Mouse (Mus musculus) MEL (cell line): ENCODE measurements around the gene Efna5. TPM values are rescaled to one million over a fixed set of nuclear protein-coding genes. Genes with fewer than 3 reads are reported as not detected.

Experiments used
- DNase-seq: peaks from one replicate; pipeline ENCODE4 v3.0.0; 2011; ENCODE audit warnings: low read depth, low spot score
- H3K27ac ChIP-seq: 2 replicates; pipeline ENCODE4 v1.5.1; 2012; ENCODE audit warnings: low read depth, mild to moderate bottlenecking, control low read depth, low read length, moderate library complexity; ENCODE audit not compliant: control insufficient read depth
- H3K27me3 ChIP-seq, 2 experiments: fragments of 150-350 bp in 1 of 2; sonication (generic) in 1 of 2; 2 replicates each; pipeline ENCODE4 v1.6.1; 2012; ENCODE audit warnings: low read length in 2 of 2, mild to moderate bottlenecking in 2 of 2, improper control_type of control experiment in 1 of 2, moderate library complexity in 1 of 2; ENCODE audit not compliant: insufficient read depth in 2 of 2, control insufficient read depth in 1 of 2
- H3K36me3 ChIP-seq, 2 experiments: 2 replicates each; pipeline ENCODE4 v1.6.1; 2012 to 2014; ENCODE audit warnings: low read length in 2 of 2, improper control_type of control experiment in 1 of 2, inconsistent platforms in 1 of 2, mild to moderate bottlenecking in 1 of 2; ENCODE audit not compliant: insufficient read depth in 2 of 2, control insufficient read depth in 1 of 2
- H3K4me1 ChIP-seq, 2 experiments: fragments of 150-350 bp in 1 of 2; sonication (generic) in 1 of 2; 2 replicates each; pipeline ENCODE4 v1.6.1; 2012; ENCODE audit warnings: low read length in 2 of 2, improper control_type of control experiment in 1 of 2, mild to moderate bottlenecking in 1 of 2; ENCODE audit not compliant: insufficient read depth in 2 of 2, control insufficient read depth in 1 of 2
- H3K4me3 ChIP-seq, 2 experiments: fragments of 150-350 bp in 1 of 2; sonication (generic) in 1 of 2; 2 replicates each; pipeline ENCODE4 v1.5.1; 2012; ENCODE audit warnings: low read depth in 2 of 2, low read length in 2 of 2, mild to moderate bottlenecking in 2 of 2, moderate library complexity in 2 of 2, control low read depth in 1 of 2, improper control_type of control experiment in 1 of 2; ENCODE audit not compliant: control insufficient read depth in 1 of 2, insufficient read depth in 1 of 2
- H3K79me2 ChIP-seq: 2 replicates; pipeline ENCODE4 v1.6.1; 2012; ENCODE audit warnings: mild to moderate bottlenecking, low read length, moderate library complexity; ENCODE audit not compliant: control insufficient read depth, poor library complexity, insufficient read depth
- H3K9ac ChIP-seq: 2 replicates; pipeline ENCODE4 v1.6.1; 2012; ENCODE audit warnings: low read depth, mild to moderate bottlenecking, control low read depth, low read length, moderate library complexity; ENCODE audit not compliant: control insufficient read depth, poor library complexity, severe bottlenecking
- H3K9me3 ChIP-seq: fragments of 150-350 bp; sonication (generic); replicated peaks from 2 replicates; pipeline ENCODE4 v1.6.1; 2012; ENCODE audit warnings: mild to moderate bottlenecking, low read length, improper control_type of control experiment, moderate library complexity; ENCODE audit not compliant: insufficient read depth
- BHLHE40 ChIP-seq: IDR thresholded peaks from 2 replicates; pipeline ENCODE4 v1.6.1; 2012; ENCODE audit warnings: low read depth, mild to moderate bottlenecking, inconsistent platforms, low read length, improper control_type of control experiment, borderline replicate concordance
- CHD1 ChIP-seq: IDR thresholded peaks from 2 replicates; pipeline ENCODE4 v1.6.1; 2012; ENCODE audit warnings: low read depth, mild to moderate bottlenecking, inconsistent platforms, low read length, improper control_type of control experiment
- CHD2 ChIP-seq: IDR thresholded peaks from 2 replicates; pipeline ENCODE4 v1.6.1; 2011; ENCODE audit warnings: low read length, improper control_type of control experiment
- CTCF ChIP-seq, 3 experiments: IDR thresholded peaks in 2 of 3; conservative IDR thresholded peaks in 1 of 3; 2 replicates each; pipeline ENCODE4 v1.5.1; 2011 to 2012; ENCODE audit warnings: low read length in 3 of 3, low read depth in 2 of 3, mild to moderate bottlenecking in 2 of 3, improper control_type of control experiment in 1 of 3, inconsistent platforms in 1 of 3, mixed read lengths in 1 of 3, moderate library complexity in 1 of 3; ENCODE audit not compliant: control insufficient read depth in 1 of 3, insufficient read depth in 1 of 3, poor library complexity in 1 of 3, severe bottlenecking in 1 of 3
- E2F4 ChIP-seq: IDR thresholded peaks from 2 replicates; pipeline ENCODE4 v1.6.1; 2011; ENCODE audit warnings: low read depth, low read length, improper control_type of control experiment, borderline replicate concordance
- GABPA ChIP-seq: IDR thresholded peaks from 2 replicates; pipeline ENCODE4 v1.6.1; 2012; ENCODE audit warnings: low read depth, mild to moderate bottlenecking, inconsistent platforms, low read length, improper control_type of control experiment, moderate library complexity
- GATA1 ChIP-seq: IDR thresholded peaks from 2 replicates; pipeline ENCODE4 v1.6.1; 2011; ENCODE audit warnings: low read depth, low read length, improper control_type of control experiment
- HCFC1 ChIP-seq: IDR thresholded peaks from 2 replicates; pipeline ENCODE4 v1.6.1; 2012; ENCODE audit warnings: low read depth, mild to moderate bottlenecking, inconsistent platforms, low read length, improper control_type of control experiment, moderate library complexity
- JUND ChIP-seq: IDR thresholded peaks from 2 replicates; pipeline ENCODE4 v1.6.1; 2011; ENCODE audit warnings: low read depth, mild to moderate bottlenecking, improper control_type of control experiment, low read length
- KAT2A ChIP-seq: conservative IDR thresholded peaks from 2 replicates; pipeline ENCODE4 v1.6.1; 2012; ENCODE audit warnings: low read depth, low read length, improper control_type of control experiment, inconsistent platforms
- MAFK ChIP-seq: IDR thresholded peaks from 2 replicates; pipeline ENCODE4 v1.6.1; 2011; ENCODE audit warnings: low read depth, mild to moderate bottlenecking, low read length, improper control_type of control experiment, borderline replicate concordance
- MAZ ChIP-seq: IDR thresholded peaks from 2 replicates; pipeline ENCODE4 v1.6.1; 2012; ENCODE audit warnings: low read depth, mild to moderate bottlenecking, inconsistent platforms, low read length, improper control_type of control experiment
- MXI1 ChIP-seq: IDR thresholded peaks from 2 replicates; pipeline ENCODE4 v1.6.1; 2011; ENCODE audit warnings: mild to moderate bottlenecking, low read depth, low read length, improper control_type of control experiment
- MYB ChIP-seq: IDR thresholded peaks from 2 replicates; pipeline ENCODE4 v1.6.1; 2011; ENCODE audit warnings: mild to moderate bottlenecking, low read depth, low read length, improper control_type of control experiment
- NELFE ChIP-seq: IDR thresholded peaks from 2 replicates; pipeline ENCODE4 v1.6.1; 2011; ENCODE audit warnings: low read depth, low read length, improper control_type of control experiment
- POLR2A ChIP-seq, 2 experiments: IDR thresholded peaks; 2 replicates each; pipeline ENCODE4 v1.6.1; 2011 to 2012; ENCODE audit warnings: low read length in 2 of 2, mild to moderate bottlenecking in 2 of 2, control low read depth in 1 of 2, improper control_type of control experiment in 1 of 2, low read depth in 1 of 2, moderate library complexity in 1 of 2; ENCODE audit not compliant: control insufficient read depth in 1 of 2, insufficient read depth in 1 of 2, poor library complexity in 1 of 2
- POLR2AphosphoS2 ChIP-seq: IDR thresholded peaks from 2 replicates; pipeline ENCODE4 v1.6.1; 2011; ENCODE audit warnings: low read length, improper control_type of control experiment
- RAD21 ChIP-seq: IDR thresholded peaks from 2 replicates; pipeline ENCODE4 v1.6.1; 2011; ENCODE audit warnings: mild to moderate bottlenecking, low read depth, low read length, improper control_type of control experiment
- SMC3 ChIP-seq: IDR thresholded peaks from 2 replicates; pipeline ENCODE4 v1.6.1; 2011; ENCODE audit warnings: low read depth, low read length, improper control_type of control experiment
- TAL1 ChIP-seq: IDR thresholded peaks from 2 replicates; pipeline ENCODE4 v1.6.1; 2012; ENCODE audit warnings: mild to moderate bottlenecking, inconsistent platforms, low read length, moderate library complexity, mixed read lengths
- TCF12 ChIP-seq: IDR thresholded peaks from 2 replicates; pipeline ENCODE4 v1.6.1; 2014; ENCODE audit warnings: low read depth, mild to moderate bottlenecking, inconsistent platforms, low read length, improper control_type of control experiment, moderate library complexity
- UBTF ChIP-seq: IDR thresholded peaks from 2 replicates; pipeline ENCODE4 v1.6.1; 2012; ENCODE audit warnings: low read depth, mild to moderate bottlenecking, inconsistent platforms, low read length, improper control_type of control experiment, moderate library complexity, borderline replicate concordance; ENCODE audit not compliant: insufficient read depth
- USF1 ChIP-seq: IDR thresholded peaks from 2 replicates; pipeline ENCODE4 v1.6.1; 2014; ENCODE audit warnings: low read depth, mild to moderate bottlenecking, inconsistent platforms, low read length, improper control_type of control experiment, moderate library complexity
- USF2 ChIP-seq, 2 experiments: IDR thresholded peaks; 2 replicates each; pipeline ENCODE4 v1.6.1; 2011 to 2012; ENCODE audit warnings: improper control_type of control experiment in 2 of 2, low read length in 2 of 2, borderline replicate concordance in 1 of 2, inconsistent platforms in 1 of 2, low read depth in 1 of 2, mild to moderate bottlenecking in 1 of 2; ENCODE audit not compliant: insufficient read depth in 1 of 2
- ZC3H11A ChIP-seq: IDR thresholded peaks from 2 replicates; pipeline ENCODE4 v1.6.1; 2012; ENCODE audit warnings: low read depth, mild to moderate bottlenecking, inconsistent platforms, low read length, improper control_type of control experiment
- ZKSCAN1 ChIP-seq: IDR thresholded peaks from 2 replicates; pipeline ENCODE4 v1.6.1; 2012; ENCODE audit warnings: low read depth, mild to moderate bottlenecking, inconsistent platforms, low read length, improper control_type of control experiment, moderate library complexity
- ZMIZ1 ChIP-seq: IDR thresholded peaks from 2 replicates; pipeline ENCODE4 v1.6.1; 2012; ENCODE audit warnings: low read depth, mild to moderate bottlenecking, inconsistent platforms, low read length, improper control_type of control experiment, moderate library complexity
- ZNF384 ChIP-seq: IDR thresholded peaks from 2 replicates; pipeline ENCODE4 v1.6.1; 2012; ENCODE audit warnings: low read depth, mild to moderate bottlenecking, inconsistent platforms, low read length, improper control_type of control experiment
- polyA plus RNA-seq, 2 experiments: library from polyadenylated mRNA; stranded (reverse) in 1 of 2; unstranded in 1 of 2; fragments of >175 nt in 1 of 2; fragments of >200 nt in 1 of 2; gene quantifications; 2 replicates each; pipeline versions ENCODE4 v1.2.1 to v1.2.4; 2012; ENCODE audit warnings: low replicate concordance in 2 of 2, low read depth in 1 of 2; ENCODE audit not compliant: insufficient read length in 2 of 2, insufficient read depth in 1 of 2, missing spikeins in 1 of 2
- total RNA-seq: library from RNA; depleted of rRNA; stranded (reverse); fragments of 300-350 nt; gene quantifications from 2 replicates; pipeline ENCODE4 v1.2.3, GENCODE M21; 2012

The Efna5 gene
- total and polyA plus RNA-seq, 3 experiments: not detected

DNA sequence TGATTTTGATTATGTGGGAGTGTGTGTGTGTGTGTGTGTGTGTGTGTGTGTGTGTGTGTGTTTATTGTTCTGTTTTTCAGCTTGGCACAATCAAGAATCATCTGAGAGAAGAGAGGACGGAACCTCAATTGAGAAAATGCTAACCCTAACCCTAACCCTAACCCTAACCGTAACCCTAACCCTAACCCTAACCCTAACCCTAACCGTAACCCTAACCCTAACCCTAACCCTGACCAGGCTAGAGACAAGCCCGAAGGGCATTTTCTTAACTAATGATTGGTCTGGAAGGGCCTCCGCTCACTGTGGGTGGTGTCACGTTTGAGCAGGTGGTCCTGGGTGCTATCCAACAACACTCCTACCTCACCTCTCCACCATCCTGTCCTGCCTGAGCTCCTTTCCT is 143.7 kb downstream of the Efna5 start:
- Histone ChIP-seq H3K27ac (no peak overlapping the region), H3K79me2 (no peaks in the 10 kb centered on the region), H3K9ac (no peak overlapping the region), H3K36me3 (no peaks in the 10 kb centered on the region), H3K9me3 (no peaks in the 10 kb centered on the region), H3K4me3 (no peak overlapping the region), H3K4me1 (no peaks in the 10 kb centered on the region), H3K27me3 (no peaks in the 10 kb centered on the region)
- no peak for TF ChIP-seq E2F4
- no peak for TF ChIP-seq HCFC1
- TF ChIP-seq MXI1: no peak
- no peak for TF ChIP-seq NELFE
- TF ChIP-seq CTCF (IDR thresholded peaks at IDR 0.05 in 2 of 3, conservative IDR thresholded peaks at IDR 0.05 in 1 of 3; ENCODE audit: control insufficient read depth in 1 of 3, insufficient read depth in 1 of 3, low read depth in 2 of 3, low read length in 3 of 3, poor library complexity in 1 of 3, severe bottlenecking in 1 of 3): no peak
- TF ChIP-seq ZKSCAN1: no peak
- no peak for TF ChIP-seq MAZ
- no peak for TF ChIP-seq TAL1
- no peak for TF ChIP-seq POLR2A (IDR thresholded peaks at IDR 0.05; ENCODE audit: control insufficient read depth in 1 of 2, insufficient read depth in 1 of 2, low read depth in 1 of 2, low read length in 2 of 2, poor library complexity in 1 of 2)
- no peak for TF ChIP-seq UBTF
- no peak for TF ChIP-seq POLR2AphosphoS2
- TF ChIP-seq GABPA: no peak
- no peak for TF ChIP-seq ZNF384
- no peak for TF ChIP-seq BHLHE40
- TF ChIP-seq MAFK: no peak
- TF ChIP-seq ZMIZ1: no peak
- no peak for TF ChIP-seq USF2 (IDR thresholded peaks at IDR 0.05; ENCODE audit: borderline replicate concordance in 1 of 2, insufficient read depth in 1 of 2, low read depth in 1 of 2, low read length in 2 of 2)
- no peak for TF ChIP-seq GATA1
- TF ChIP-seq RAD21: no peak
- DNase-seq: no peak

- H3K27me3 ChIP-seq: no peaks in the 10 kb centered on the region
- no peaks in the 10 kb centered on the region for H3K36me3 ChIP-seq
- no peak for TF ChIP-seq JUND
- no peak for TF ChIP-seq MAFK
- no peak for TF ChIP-seq ZC3H11A
- TF ChIP-seq CTCF (IDR thresholded peaks at IDR 0.05 in 2 of 3, conservative IDR thresholded peaks at IDR 0.05 in 1 of 3; ENCODE audit: control insufficient read depth in 1 of 3, insufficient read depth in 1 of 3, low read depth in 2 of 3, low read length in 3 of 3, poor library complexity in 1 of 3, severe bottlenecking in 1 of 3): no peak
- no peak for TF ChIP-seq BHLHE40
- no peak for TF ChIP-seq USF1
- TF ChIP-seq CHD2: no peak
- TF ChIP-seq CHD1: no peak
- TF ChIP-seq MAZ: no peak
- no peak for TF ChIP-seq E2F4
- no peak for TF ChIP-seq USF2 (IDR thresholded peaks at IDR 0.05; ENCODE audit: borderline replicate concordance in 1 of 2, insufficient read depth in 1 of 2, low read depth in 1 of 2, low read length in 2 of 2)
- no peak for TF ChIP-seq SMC3
- no peak for TF ChIP-seq KAT2A
- no peak for TF ChIP-seq POLR2AphosphoS2
- no peak for TF ChIP-seq MYB
- no peak for TF ChIP-seq TCF12
- no peak for TF ChIP-seq POLR2A (IDR thresholded peaks at IDR 0.05; ENCODE audit: control insufficient read depth in 1 of 2, insufficient read depth in 1 of 2, low read depth in 1 of 2, low read length in 2 of 2, poor library complexity in 1 of 2)
- H3K79me2 ChIP-seq: no peaks in the 10 kb centered on the region
- no peaks in the 10 kb centered on the region for H3K4me1 ChIP-seq
- H3K4me3 ChIP-seq: no peak overlapping the region
- no peaks in the 10 kb centered on the region for H3K9me3 ChIP-seq
- H3K27ac ChIP-seq: no peak overlapping the region
- no peak overlapping the region for H3K9ac ChIP-seq
- DNase-seq: no peak
Observed at GRCm38 (mm10) chr17:62735943-62736342, 145.2 kb downstream of the Efna5 start.
